Mouse (Mus musculus): ENCODE data around the gene Ddo. TPM values are rescaled to one million over a fixed set of nuclear protein-coding genes. Genes with fewer than 3 reads are reported as not detected.

Ddo gene
- polyA plus RNA-seq, 1 experiment from 2014 or later, result 0.90 TPM

- Histone ChIP-seq H3K4me1 (ENCODE audit: control insufficient read depth, insufficient read depth, low read length) (0 out of 2 replicates have a peak, but pooled peaks cover 6% of the 10 kb centered on the region), H3K9me3 (ENCODE audit: control insufficient read depth, low read length) (no peaks in the 10 kb centered on the region), H3K4me3 (ENCODE audit: low read depth, low read length) (no peak overlapping the region), H3K4me2 (ENCODE audit: low read depth, low read length) (no peak overlapping the region), H3K27ac (replicated peaks; ENCODE audit: low read depth, low read length) (no peak overlapping the region), H3K27me3 (replicated peaks; ENCODE audit: control insufficient read depth, insufficient read depth, low read length) (no peaks in the 10 kb centered on the region), H3K9ac (ENCODE audit: low read depth, low read length) (no peak overlapping the region), H3K36me3 (ENCODE audit: control insufficient read depth, insufficient read depth, low read length) (no peaks in the 10 kb centered on the region)
- no peak for DNase-seq (ENCODE audit: low spot score)
- 88% methylated on average over 7 of the region's 7 CpGs for WGBS
- ATAC-seq (ENCODE audit: low read depth), result no peak
Observed at GRCm38 (mm10) chr10:40684326-40684725, 54.5 kb downstream of the Ddo start.

GRCm38 (mm10) chr10:40685641-40686040 lies 55.8 kb downstream of the Ddo start:
- no peaks in the 10 kb centered on the region for H3K27me3 ChIP-seq (replicated peaks; ENCODE audit: control insufficient read depth, insufficient read depth, low read length)
- DNase-seq (ENCODE audit: low spot score) (no peak), ATAC-seq (ENCODE audit: low read depth) (no peak)
- no peak overlapping the region for H3K9ac ChIP-seq (ENCODE audit: low read depth, low read length)
- H3K4me1 ChIP-seq (ENCODE audit: control insufficient read depth, insufficient read depth, low read length), result 0 out of 2 replicates have a peak, but pooled peaks cover 6% of the 10 kb centered on the region
- H3K4me2 ChIP-seq (ENCODE audit: low read depth, low read length), result no peak overlapping the region
- 39% methylated on average over 8 of the region's 8 CpGs for WGBS
- 0 out of 2 replicates have a peak, but pooled peaks cover 4% of the 10 kb centered on the region for H3K9me3 ChIP-seq (ENCODE audit: control insufficient read depth, low read length)
- no peak overlapping the region for H3K27ac ChIP-seq (replicated peaks; ENCODE audit: low read depth, low read length)
- H3K36me3 ChIP-seq (ENCODE audit: control insufficient read depth, insufficient read depth, low read length), result no peaks in the 10 kb centered on the region
- no peak overlapping the region for H3K4me3 ChIP-seq (ENCODE audit: low read depth, low read length)

- 0 out of 2 replicates have a peak, but pooled peaks cover 4% of the 10 kb centered on the region for H3K9me3 ChIP-seq (ENCODE audit: control insufficient read depth, low read length)
- 85% methylated on average over 4 of the region's 4 CpGs for WGBS
- no peaks in the 10 kb centered on the region for H3K27me3 ChIP-seq (replicated peaks; ENCODE audit: control insufficient read depth, insufficient read depth, low read length)
- H3K9ac ChIP-seq (ENCODE audit: low read depth, low read length), result no peak overlapping the region
- DNase-seq (ENCODE audit: low spot score), result no peak
- ATAC-seq (ENCODE audit: low read depth), result no peak
- no peak overlapping the region for H3K4me3 ChIP-seq (ENCODE audit: low read depth, low read length)
- H3K36me3 ChIP-seq (ENCODE audit: control insufficient read depth, insufficient read depth, low read length), result no peaks in the 10 kb centered on the region
- H3K27ac ChIP-seq (replicated peaks; ENCODE audit: low read depth, low read length), result no peak overlapping the region
- no peak overlapping the region for H3K4me2 ChIP-seq (ENCODE audit: low read depth, low read length)
- 0 out of 2 replicates have a peak, but pooled peaks cover 6% of the 10 kb centered on the region for H3K4me1 ChIP-seq (ENCODE audit: control insufficient read depth, insufficient read depth, low read length)
Observed at GRCm38 (mm10) chr10:40686976-40687375, 57.2 kb downstream of the Ddo start.

- H3K4me2 ChIP-seq (ENCODE audit: low read depth, low read length), result no peak overlapping the region
- no peak overlapping the region for H3K27ac ChIP-seq (replicated peaks; ENCODE audit: low read depth, low read length)
- H3K9me3 ChIP-seq (ENCODE audit: control insufficient read depth, low read length), result 0 out of 2 replicates have a peak, but pooled peaks cover 4% of the 10 kb centered on the region
- DNase-seq (ENCODE audit: low spot score), result no peak
- ATAC-seq (ENCODE audit: low read depth), result no peak
- 0 out of 2 replicates have a peak, but pooled peaks cover 6% of the 10 kb centered on the region for H3K4me1 ChIP-seq (ENCODE audit: control insufficient read depth, insufficient read depth, low read length)
- H3K27me3 ChIP-seq (replicated peaks; ENCODE audit: control insufficient read depth, insufficient read depth, low read length), result no peaks in the 10 kb centered on the region
- no peak overlapping the region for H3K4me3 ChIP-seq (ENCODE audit: low read depth, low read length)
- whole genome bisulfite sequencing, result 58% methylated on average over 2 of the region's 2 CpGs
- H3K9ac ChIP-seq (ENCODE audit: low read depth, low read length), result no peak overlapping the region
- H3K36me3 ChIP-seq (ENCODE audit: control insufficient read depth, insufficient read depth, low read length), result no peaks in the 10 kb centered on the region
Observed at GRCm38 (mm10) chr10:40687407-40687806, 57.6 kb downstream of the Ddo start.

- 78% methylated on average over 6 of the region's 6 CpGs for WGBS
- no peak for ATAC-seq (ENCODE audit: low read depth)
Observed at GRCm38 (mm10) chr10:40688266-40688665, 58.5 kb downstream of the Ddo start.

GRCm38 (mm10) chr10:40688873-40689272 lies 59.1 kb downstream of the Ddo start:
- no peak overlapping the region for H3K4me2 ChIP-seq (ENCODE audit: low read depth, low read length)
- ATAC-seq (ENCODE audit: low read depth) (no peak), DNase-seq (ENCODE audit: low spot score) (no peak)
- H3K4me3 ChIP-seq (ENCODE audit: low read depth, low read length), result no peak overlapping the region
- no peaks in the 10 kb centered on the region for H3K27me3 ChIP-seq (replicated peaks; ENCODE audit: control insufficient read depth, insufficient read depth, low read length)
- 0 out of 2 replicates have a peak, but pooled peaks cover 4% of the 10 kb centered on the region for H3K4me1 ChIP-seq (ENCODE audit: control insufficient read depth, insufficient read depth, low read length)
- 0 out of 2 replicates have a peak, but pooled peaks cover 4% of the 10 kb centered on the region for H3K9me3 ChIP-seq (ENCODE audit: control insufficient read depth, low read length)
- H3K27ac ChIP-seq (replicated peaks; ENCODE audit: low read depth, low read length), result no peak overlapping the region
- no peaks in the 10 kb centered on the region for H3K36me3 ChIP-seq (ENCODE audit: control insufficient read depth, insufficient read depth, low read length)
- H3K9ac ChIP-seq (ENCODE audit: low read depth, low read length), result no peak overlapping the region
- WGBS, result 51% methylated on average over 1 of the region's 1 CpGs

More at GRCm38 (mm10) chr10:40688266-40688665, 58.5 kb downstream of the Ddo start:
- H3K4me1 ChIP-seq (ENCODE audit: control insufficient read depth, insufficient read depth, low read length), result 0 out of 2 replicates have a peak, but pooled peaks cover 6% of the 10 kb centered on the region
- H3K9ac ChIP-seq (ENCODE audit: low read depth, low read length), result no peak overlapping the region
- no peaks in the 10 kb centered on the region for H3K27me3 ChIP-seq (replicated peaks; ENCODE audit: control insufficient read depth, insufficient read depth, low read length)
- no peak overlapping the region for H3K27ac ChIP-seq (replicated peaks; ENCODE audit: low read depth, low read length)
- H3K36me3 ChIP-seq (ENCODE audit: control insufficient read depth, insufficient read depth, low read length), result no peaks in the 10 kb centered on the region
- H3K9me3 ChIP-seq (ENCODE audit: control insufficient read depth, low read length), result 0 out of 2 replicates have a peak, but pooled peaks cover 4% of the 10 kb centered on the region
- no peak overlapping the region for H3K4me3 ChIP-seq (ENCODE audit: low read depth, low read length)
- H3K4me2 ChIP-seq (ENCODE audit: low read depth, low read length), result no peak overlapping the region
- DNase-seq (ENCODE audit: low spot score), result no peak

GRCm38 (mm10) chr10:40698652-40699051 lies 68.8 kb downstream of the Ddo start:
- no peaks in the 10 kb centered on the region for H3K27me3 ChIP-seq (replicated peaks; ENCODE audit: control insufficient read depth, insufficient read depth, low read length)
- no peaks in the 10 kb centered on the region for H3K4me1 ChIP-seq (ENCODE audit: control insufficient read depth, insufficient read depth, low read length)
- H3K27ac ChIP-seq (replicated peaks; ENCODE audit: low read depth, low read length), result no peak overlapping the region
- ATAC-seq (ENCODE audit: low read depth) (no peak), DNase-seq (ENCODE audit: low spot score) (no peak)
- no peak overlapping the region for H3K9ac ChIP-seq (ENCODE audit: low read depth, low read length)
- H3K4me3 ChIP-seq (ENCODE audit: low read depth, low read length), result no peak overlapping the region
- no peaks in the 10 kb centered on the region; the same call in 1 of the 2 replicates for H3K9me3 ChIP-seq (ENCODE audit: control insufficient read depth, low read length)
- no peaks in the 10 kb centered on the region for H3K36me3 ChIP-seq (ENCODE audit: control insufficient read depth, insufficient read depth, low read length)
- H3K4me2 ChIP-seq (ENCODE audit: low read depth, low read length), result no peak overlapping the region
- WGBS, result 79% methylated on average over 4 of the region's 4 CpGs

GRCm38 (mm10) chr10:40711127-40711526 lies 81.3 kb downstream of the Ddo start:
- Histone ChIP-seq H3K4me1 (ENCODE audit: control insufficient read depth, insufficient read depth, low read length) (no peaks in the 10 kb centered on the region), H3K9me3 (ENCODE audit: control insufficient read depth, low read length) (no peaks in the 10 kb centered on the region), H3K4me3 (ENCODE audit: low read depth, low read length) (no peak overlapping the region), H3K36me3 (ENCODE audit: control insufficient read depth, insufficient read depth, low read length) (no peaks in the 10 kb centered on the region), H3K4me2 (ENCODE audit: low read depth, low read length) (no peak overlapping the region), H3K9ac (ENCODE audit: low read depth, low read length) (no peak overlapping the region), H3K27me3 (replicated peaks; ENCODE audit: control insufficient read depth, insufficient read depth, low read length) (no peaks in the 10 kb centered on the region), H3K27ac (replicated peaks; ENCODE audit: low read depth, low read length) (no peak overlapping the region)
- DNase-seq (ENCODE audit: low spot score) (no peak), ATAC-seq (ENCODE audit: low read depth) (no peak)
- 69% methylated on average over 7 of the region's 7 CpGs for WGBS

- DNase-seq (ENCODE audit: low spot score) (no peak), ATAC-seq (ENCODE audit: low read depth) (peak; percentile 55; the same call in 1 of the 2 replicates)
- H3K4me2 ChIP-seq (ENCODE audit: low read depth, low read length), result no peak overlapping the region
- H3K4me3 ChIP-seq (ENCODE audit: low read depth, low read length), result no peak overlapping the region
- H3K9me3 ChIP-seq (ENCODE audit: control insufficient read depth, low read length), result no peaks in the 10 kb centered on the region
- WGBS, result 31% methylated on average over 9 of the region's 9 CpGs
- no peaks in the 10 kb centered on the region for H3K27me3 ChIP-seq (replicated peaks; ENCODE audit: control insufficient read depth, insufficient read depth, low read length)
- H3K36me3 ChIP-seq (ENCODE audit: control insufficient read depth, insufficient read depth, low read length), result no peaks in the 10 kb centered on the region
- H3K27ac ChIP-seq (replicated peaks; ENCODE audit: low read depth, low read length), result no peak overlapping the region
- no peaks in the 10 kb centered on the region for H3K4me1 ChIP-seq (ENCODE audit: control insufficient read depth, insufficient read depth, low read length)
- H3K9ac ChIP-seq (ENCODE audit: low read depth, low read length), result no peak overlapping the region
Observed at GRCm38 (mm10) chr10:40713018-40713608, 83.3 kb downstream of the Ddo start.

All from embryonic facial prominence, embryonic 14.5 days (tissue).